Mouse (Mus musculus) CD8-positive naive resting alpha-beta T cell, adult 2 months (primary cell): ENCODE measurements around the gene Hist1h3e.
"Not testable (repeated sequence)": the region's sequence is repeated elsewhere in the genome, so short reads cannot be mapped to it uniquely, and the experiment has no call there.

Experiments
- DNase-seq, 2 experiments: peaks; one replicate each; pipeline ENCODE4 v3.0.0; 2022; ENCODE audit warnings: low read depth in 2 of 2, low spot score in 2 of 2

The Hist1h3e gene

DNA sequence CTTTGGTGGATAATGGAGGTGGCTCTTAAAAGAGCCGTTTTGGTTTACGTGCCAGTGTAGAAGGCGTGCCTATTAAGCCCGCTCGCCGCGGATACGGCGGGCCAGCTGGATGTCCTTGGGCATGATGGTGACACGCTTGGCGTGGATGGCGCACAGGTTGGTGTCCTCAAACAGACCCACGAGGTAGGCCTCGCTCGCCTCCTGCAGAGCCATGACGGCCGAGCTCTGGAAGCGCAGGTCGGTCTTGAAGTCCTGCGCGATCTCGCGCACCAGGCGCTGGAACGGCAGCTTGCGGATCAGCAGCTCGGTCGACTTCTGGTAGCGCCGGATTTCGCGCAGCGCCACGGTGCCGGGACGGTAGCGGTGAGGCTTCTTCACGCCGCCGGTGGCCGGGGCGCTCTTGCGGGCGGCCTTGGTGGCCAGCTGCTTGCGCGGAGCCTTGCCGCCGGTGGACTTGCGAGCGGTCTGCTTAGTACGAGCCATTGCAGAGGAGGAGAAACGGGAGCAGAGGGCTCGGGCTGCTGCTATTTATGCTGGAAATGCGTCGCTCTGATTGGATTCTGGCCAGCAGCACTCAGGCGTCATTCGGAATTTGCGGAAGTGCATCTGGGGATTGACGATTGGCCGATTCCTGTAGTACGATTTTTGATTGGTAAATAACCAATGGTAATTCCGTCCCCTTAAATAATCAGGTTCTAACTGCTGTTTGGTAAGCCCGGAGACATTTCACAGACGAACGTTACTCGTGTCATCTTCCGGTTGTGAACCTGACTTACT, at the start of gene Hist1h3e:
Gene Hist1h3e (minus strand): TSS at position 487 of the 777 bp plus-strand sequence.
- DNase-seq, result peak; percentile 89 to 90

DNA sequence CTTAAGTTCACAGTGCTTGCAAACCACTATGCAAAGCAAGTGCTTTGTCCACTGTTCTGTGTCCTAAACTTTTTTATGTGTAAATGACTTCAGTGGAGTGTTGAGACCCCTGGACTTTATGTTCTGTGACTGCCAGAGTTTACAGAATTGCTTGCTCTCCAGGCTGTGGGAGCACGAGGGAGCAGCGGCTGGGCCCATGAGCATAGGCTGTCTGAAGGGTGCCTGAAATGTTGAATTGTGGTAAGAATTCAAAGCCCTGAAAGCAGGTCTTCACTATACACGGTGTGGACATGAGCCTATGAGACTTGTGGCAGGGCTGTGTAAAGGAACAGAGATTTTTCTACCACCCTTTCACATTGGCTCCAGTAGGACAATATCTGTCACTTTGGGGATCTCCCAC, 49.5 kb upstream of the Hist1h3e start:
- DNase-seq, result no peak

- DNase-seq, result no peak
Observed at GRCm38 (mm10) chr13:23610393-23610792, 48.2 kb upstream of the Hist1h3e start.

DNA sequence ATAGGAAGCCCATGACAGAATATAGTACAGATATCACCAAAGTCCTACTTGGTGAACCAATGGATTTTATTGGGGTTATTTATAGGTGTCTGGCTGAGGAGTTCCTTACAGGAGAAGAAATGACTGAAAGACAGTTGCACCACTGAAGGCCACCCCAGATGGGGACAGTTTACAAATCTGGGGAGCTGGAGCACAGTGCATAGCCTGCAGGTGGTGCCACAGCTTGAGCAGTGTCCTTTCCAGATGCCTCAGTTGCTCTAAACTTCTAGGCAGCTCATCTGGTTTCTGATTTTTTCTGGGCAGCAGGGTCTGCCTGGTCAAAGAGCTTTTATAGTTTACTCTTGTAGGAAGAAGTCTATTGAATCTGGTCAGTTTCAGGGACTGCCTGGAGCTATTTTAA, 47.7 kb upstream of the Hist1h3e start:
- DNase-seq, result no peak

DNA sequence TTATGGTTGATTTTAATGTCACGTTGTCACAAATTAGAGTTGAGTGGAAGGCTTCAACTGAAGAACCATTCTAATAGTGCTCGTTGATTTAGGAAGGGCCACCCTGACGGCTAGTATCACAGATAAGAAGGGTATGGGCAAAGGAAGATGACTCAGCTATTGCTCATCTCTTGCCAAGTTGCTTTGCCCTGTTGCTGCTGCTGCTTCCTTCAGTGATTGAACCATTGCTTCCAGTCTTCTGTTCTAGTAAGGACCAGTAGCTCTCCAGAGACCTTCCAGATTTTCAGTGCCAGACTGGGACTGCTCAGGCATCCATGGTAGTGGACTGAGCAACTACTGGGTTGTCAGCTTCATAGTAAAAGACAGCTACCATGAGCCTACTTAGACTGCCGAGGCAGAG, 47.0 kb upstream of the Hist1h3e start:
- no peak for DNase-seq

DNA sequence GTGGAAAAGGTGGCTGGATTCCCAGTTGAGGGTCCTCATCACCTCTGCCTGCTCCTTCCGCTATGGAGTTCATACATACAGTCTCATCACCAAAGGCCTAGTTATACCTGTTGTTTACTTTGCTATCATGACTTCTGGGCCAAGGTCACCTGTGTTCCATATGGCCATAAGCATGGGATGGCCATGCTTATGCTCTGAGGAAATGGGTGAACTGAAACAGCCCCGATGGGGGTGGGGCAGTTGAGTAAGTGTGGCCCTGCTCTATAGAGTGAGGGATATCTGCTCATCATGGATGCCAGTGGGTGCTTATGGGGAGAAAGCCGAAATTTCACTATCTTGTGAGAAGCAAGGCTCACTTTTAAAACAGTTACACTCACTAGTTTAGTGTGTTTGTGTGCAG, 42.9 kb upstream of the Hist1h3e start:
- DNase-seq, result no peak

DNA sequence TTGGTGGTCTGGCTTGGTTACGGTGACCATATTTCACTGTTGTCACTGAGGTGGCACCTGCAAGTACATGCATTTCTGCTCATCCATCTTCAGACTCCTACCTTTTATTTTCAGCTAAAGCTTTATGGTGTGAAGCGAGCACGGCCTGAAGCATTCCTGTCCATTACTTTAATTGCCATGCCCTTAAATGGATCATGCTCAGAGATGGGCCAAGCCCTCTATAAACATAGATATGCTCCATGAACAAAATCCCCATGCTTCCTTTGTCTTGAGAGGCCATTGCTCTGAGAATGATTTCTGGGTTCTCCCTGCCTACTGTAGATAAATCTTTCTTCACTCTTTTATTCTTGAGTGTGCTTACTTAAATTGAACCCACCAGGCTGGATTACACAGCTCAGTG, 42.3 kb upstream of the Hist1h3e start:
- no peak for DNase-seq

DNA sequence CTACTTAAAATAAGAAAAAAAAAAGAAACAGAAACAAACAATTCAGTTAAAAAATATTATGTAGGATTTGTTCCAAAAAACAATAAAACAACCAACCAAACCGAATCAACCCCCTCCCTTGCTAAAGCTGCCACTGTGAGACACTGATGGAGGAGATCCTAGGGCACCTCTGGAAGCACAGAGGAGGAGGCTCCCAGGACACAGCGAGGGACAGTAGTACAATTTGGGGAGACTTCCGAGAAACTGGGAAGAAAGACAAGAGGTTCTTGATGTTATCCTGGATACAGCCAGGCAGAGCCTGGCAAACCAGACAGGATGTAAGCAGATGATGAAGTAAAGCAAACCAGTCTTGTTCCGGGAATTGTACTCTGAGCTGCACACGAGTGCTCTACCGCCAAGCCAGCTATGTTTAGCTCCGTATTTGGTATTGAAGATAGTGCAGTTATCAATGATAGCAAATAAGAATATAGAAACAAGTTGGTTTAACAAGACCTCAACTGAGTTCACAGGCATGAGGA, 41.1 kb upstream of the Hist1h3e start:
- DNase-seq, result no peak

DNA sequence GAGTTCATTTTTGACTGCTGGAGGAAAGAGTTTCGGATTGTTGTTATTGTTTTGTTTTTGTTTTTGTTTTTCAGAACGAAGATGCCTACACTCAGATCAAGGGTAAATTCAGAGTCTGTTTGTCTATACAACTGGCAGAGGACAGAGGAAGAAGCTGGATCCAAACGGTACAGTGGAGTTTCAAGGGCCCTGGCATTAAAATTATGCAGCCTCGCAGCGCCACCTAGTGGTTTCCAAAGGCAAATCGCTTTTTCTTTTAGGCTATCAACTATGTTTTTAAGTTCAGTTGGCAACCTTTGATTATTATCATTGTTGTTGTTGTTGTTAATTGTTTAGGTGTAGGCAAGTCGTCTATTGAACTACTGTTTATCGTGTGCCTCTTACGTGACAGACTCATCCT, 35.8 kb upstream of the Hist1h3e start:
- DNase-seq, result peak; percentile 72 to 83

- no peak for DNase-seq
Observed at GRCm38 (mm10) chr13:23595622-23596372, 33.6 kb upstream of the Hist1h3e start.

DNA sequence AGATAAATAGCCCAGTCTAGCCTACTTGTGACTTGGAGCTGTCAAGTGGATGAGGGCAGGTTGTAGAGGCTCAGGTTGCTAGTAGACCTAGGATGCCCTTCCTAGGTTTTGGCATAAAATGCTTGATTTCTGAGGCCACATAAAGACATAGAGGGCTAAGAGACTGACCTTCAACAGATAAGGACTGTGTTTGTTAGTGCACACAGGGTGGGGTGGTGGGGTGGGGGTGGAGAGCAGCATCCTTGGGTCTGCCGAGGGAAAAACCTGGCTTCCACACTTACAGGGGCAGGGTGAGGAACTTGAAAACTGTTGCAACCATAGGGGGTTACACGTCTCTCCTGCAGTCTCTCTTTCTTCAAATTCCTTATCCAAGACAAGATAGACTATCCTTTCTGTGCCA, 33.0 kb upstream of the Hist1h3e start:
- no peak for DNase-seq

DNA sequence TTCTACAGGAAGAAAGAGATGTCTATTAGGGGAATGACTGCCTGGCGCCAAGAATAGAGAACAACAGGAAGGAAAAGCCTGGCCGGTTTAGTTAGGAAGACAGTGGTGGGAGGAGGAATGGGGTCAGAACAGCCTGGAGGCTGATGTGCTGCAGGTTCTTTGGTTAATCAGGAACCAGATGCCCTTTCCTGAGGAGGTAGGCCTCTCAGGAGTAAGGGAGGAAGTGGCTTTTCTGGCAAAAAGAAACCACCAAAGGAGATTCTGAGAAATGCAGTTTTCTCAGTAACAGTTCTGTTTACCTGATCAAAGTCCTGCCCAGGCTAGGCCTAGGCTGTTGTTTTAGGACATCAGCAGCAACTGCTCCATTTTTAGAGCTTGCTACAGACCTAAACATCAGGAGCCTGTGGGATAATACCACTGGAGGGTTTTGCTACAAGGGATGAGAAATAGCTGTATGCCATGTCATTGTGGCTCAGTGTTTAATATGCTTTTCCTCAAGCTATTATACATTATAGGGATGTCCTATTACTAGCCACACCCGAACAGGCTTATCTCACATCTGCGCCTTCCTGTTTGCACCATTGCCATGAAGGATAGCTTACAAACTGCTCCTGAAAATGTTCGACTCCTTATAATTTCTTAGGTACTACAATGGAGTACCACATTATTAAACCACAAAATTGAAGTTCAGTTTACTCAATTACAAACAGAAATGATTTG, 31.0 kb upstream of the Hist1h3e start:
- no peak for DNase-seq

DNA sequence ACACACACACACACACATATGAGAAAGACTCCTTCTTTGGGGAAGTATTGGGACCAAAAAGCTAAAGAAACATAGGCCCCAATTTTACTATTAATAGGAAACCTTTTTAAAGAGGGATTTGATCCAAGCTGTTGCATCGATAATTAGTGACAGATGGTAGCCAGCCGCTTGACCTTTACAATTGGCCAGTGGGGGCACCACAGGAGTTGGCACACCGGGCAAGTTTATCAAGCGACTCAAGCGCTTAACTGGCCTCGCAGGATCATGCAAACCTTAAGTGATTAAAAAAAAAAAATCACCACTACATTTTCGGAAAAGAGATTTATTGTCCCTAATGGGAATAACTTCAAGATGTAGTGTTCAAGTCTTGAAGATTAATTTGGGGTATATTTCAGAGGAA, 30.4 kb upstream of the Hist1h3e start:
- DNase-seq, result no peak

- DNase-seq, result not testable (repeated sequence)
Observed at GRCm38 (mm10) chr13:23591886-23592285, 29.7 kb upstream of the Hist1h3e start.

DNA sequence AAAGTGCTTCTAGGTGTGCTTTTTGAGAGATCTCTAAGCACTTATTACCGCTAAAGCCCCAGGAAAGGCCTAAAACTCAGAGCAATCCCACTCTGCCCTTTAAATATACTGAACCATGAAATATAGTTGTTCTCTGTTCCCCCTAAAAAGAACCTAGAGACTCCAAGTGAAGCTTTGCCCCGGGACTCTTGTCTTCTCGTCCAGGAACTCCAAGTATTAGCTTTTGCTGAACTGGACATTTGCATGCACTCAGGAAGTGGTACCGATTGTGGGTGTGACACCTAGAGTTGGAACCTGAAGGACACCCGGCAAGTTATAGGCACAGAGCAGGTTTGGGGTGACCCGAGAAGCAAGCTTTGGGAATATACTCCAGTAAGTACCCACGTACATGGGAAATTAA, 29.0 kb upstream of the Hist1h3e start:
- no peak for DNase-seq

DNA sequence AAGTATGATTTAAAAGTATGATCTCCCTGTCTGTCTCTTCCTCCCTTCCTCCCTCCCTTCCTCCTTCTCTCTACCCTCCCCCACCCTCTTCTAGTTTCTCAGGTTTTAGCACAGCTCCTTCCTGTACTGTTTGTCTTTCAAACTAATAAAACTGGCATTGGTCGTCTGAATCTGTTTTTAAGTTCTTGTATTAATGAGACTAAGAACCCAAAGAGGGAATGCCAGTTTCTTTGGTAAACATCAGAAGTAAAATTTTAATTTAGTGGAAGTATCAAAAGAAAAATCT, 24.7 kb upstream of the Hist1h3e start:
- no peak for DNase-seq

DNA sequence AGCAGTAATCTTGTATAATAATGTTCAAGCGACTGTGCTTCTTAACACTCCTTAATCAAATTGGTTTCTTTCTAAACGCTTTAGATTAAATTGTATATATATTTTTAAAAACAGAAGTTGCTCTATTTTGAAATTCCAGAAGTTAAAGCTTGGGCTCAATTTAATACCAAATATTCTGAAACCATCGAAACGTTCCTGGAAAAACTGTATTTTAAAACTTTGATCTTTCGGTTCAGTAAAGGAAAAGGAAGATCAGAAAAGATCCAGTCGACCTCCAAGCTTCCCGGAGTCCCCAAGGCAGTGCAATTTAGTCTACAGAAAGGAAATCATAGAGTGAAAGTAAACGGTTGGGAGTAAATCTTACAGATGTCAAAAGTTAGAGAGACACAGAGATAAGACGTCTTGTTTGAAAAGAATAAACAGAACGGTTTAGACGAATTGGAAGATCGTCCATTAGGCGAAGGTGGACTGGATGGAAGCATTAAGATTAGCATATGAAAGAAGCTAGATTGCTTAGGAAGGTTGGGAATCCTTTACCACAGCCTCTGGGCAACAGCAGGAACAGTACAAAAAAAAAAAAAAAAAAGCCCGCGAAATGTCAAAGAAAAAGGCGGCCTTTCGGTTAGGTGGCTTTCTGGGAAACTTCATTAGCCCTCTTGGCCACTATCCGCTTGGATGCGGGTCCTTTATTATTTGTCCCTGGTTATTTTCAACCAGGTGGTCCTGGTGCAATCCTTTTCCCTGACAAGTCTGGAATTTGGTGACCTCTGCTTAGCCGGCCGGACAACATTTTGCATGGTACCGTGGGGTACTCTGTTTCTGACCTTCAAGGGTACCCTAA, 24.1 kb upstream of the Hist1h3e start:
- no peak for DNase-seq

GRCm38 (mm10) chr13:23585442-23586098, 23.4 kb upstream of the Hist1h3e start:
- DNase-seq, result peak; percentile 68 to 69

DNA sequence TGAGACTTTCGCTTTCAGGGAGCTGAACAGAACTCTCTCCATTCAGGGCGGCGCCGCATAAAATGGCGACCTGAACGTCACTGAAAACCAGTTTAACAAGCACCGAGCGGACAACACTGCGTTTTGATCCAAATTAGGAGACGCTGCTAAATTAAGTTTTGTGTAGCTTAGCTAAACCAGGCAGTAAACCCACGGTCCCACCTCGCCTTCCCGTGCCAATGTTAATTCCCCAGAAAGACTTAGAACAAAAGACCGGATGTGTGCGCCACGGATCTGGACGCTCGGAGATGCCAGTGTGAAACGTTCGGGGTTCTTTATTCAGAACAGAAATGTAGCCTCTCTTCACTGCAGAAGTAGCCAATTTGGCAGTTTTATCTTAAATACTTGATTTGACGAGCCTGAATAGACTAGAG, 22.9 kb upstream of the Hist1h3e start:
- DNase-seq, result peak; percentile 62 to 70

GRCm38 (mm10) chr13:23584331-23584730, 22.2 kb upstream of the Hist1h3e start:
- DNase-seq, result no peak
